Mouse (Mus musculus): ENCODE data around the gene Xrn2. TPM values are rescaled to one million over a fixed set of nuclear protein-coding genes. Genes with fewer than 3 reads are reported as not detected.
A peak's percentile ranks its signal among the peaks of the same experiment; 100 is the strongest.
"Not testable (repeated sequence)": the region's sequence is repeated elsewhere in the genome, so short reads cannot be mapped to it uniquely, and the experiment has no call there.

The Xrn2 gene
- polyA plus RNA-seq, 1 experiment from 2014 or later, result 70.3 TPM

DNA sequence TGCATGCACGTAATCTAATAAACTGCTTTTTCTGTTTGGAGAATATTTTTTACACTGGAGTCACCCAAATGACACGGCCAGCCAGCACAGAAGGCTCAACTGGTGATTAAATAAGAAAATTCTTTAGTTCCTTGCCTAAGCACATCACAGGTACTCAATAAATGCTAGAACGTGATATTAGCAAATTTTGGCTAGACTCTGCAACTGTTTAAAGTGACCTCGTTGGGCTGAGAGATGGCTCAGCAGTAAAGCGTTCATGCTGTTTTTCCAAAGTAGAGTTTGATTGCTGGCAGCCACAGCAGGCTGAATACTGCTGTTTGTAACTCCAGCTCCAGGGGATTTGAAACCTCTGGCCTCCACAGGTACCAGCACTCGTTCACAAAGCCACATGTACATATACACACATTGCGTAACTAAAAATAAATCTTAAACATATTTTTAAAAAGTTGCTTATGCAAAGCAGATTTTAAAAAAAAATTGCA lies 614 bp upstream of the Xrn2 start:
- H3K4me2 ChIP-seq (ENCODE audit: low read length), result peak overlapping the region; percentile 61
- DNase-seq (ENCODE audit: low spot score) (no peak), ATAC-seq (replicated peaks; ENCODE audit: low FRiP score, low read depth) (no peak)
- 27% methylated on average over 7 of the region's 7 CpGs for WGBS
- H3K36me3 ChIP-seq (ENCODE audit: insufficient read depth, low read length), result no peaks in the 10 kb centered on the region
- peaks cover 8% of the 10 kb centered on the region; the same call in 1 of the 2 replicates for H3K4me1 ChIP-seq (replicated peaks; ENCODE audit: insufficient read depth, low read length)
- TF ChIP-seq CTCF (IDR thresholded peaks at IDR 0.05; ENCODE audit: low read depth), result no peak
- H3K27me3 ChIP-seq (ENCODE audit: insufficient read depth, low read length), result no peaks in the 10 kb centered on the region
- no peaks in the 10 kb centered on the region for H3K9me3 ChIP-seq (replicated peaks; ENCODE audit: low read length)
- H3K9ac ChIP-seq (ENCODE audit: low read depth, low read length), result peak overlapping the region; percentile 83
- peak overlapping the region; percentile 97 for H3K27ac ChIP-seq
- peak overlapping the region; percentile 86 for H3K4me3 ChIP-seq (replicated peaks; ENCODE audit: low read depth, low read length)

DNA sequence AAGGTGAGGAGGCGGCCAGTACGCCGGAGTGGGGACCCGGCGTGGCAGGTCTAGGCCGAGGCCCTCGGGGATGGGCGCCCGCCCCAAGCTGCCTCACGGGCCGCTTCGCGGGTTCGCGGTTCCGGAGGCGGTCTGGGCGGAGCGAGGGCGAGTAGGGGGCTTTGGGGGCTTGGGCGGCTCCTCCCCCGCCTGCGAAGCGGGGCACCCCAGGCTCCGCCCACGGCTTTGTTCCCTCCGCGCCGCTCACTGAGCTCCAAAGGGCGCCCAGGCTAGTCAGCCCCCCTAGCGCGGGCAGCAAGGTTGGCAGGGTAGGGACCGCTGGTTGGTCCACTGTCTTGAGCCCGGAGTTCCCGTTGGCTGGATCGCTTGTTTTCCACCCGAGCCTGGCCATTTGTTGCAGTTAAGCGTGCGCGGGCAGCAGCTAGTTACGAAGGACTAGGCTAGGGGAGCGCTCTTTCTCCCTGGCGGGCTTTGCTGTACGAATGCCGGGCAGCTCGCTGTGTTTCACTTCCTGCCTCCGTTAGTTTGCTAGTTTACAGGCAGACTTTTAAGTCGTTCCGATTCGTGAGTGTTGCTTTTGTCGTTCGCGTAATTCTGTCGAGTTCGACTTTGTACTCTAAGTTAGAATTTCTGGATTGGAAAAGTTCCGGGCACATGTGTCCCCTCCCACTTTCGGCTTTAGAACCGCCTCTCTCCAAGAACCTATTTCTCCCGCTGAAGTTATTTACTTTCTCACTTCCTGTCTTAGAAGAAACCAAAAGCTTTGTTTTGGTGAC lies 586 bp downstream of the Xrn2 start:
- Histone ChIP-seq H3K9ac (ENCODE audit: low read depth, low read length) (peak overlapping the region; percentile 83), H3K9me3 (replicated peaks; ENCODE audit: low read length) (no peaks in the 10 kb centered on the region), H3K27ac (peak overlapping the region; percentile 97), H3K36me3 (ENCODE audit: insufficient read depth, low read length) (no peaks in the 10 kb centered on the region), H3K4me1 (replicated peaks; ENCODE audit: insufficient read depth, low read length) (peaks cover 8% of the 10 kb centered on the region; the same call in 1 of the 2 replicates), H3K4me2 (ENCODE audit: low read length) (peak overlapping the region; percentile 61), H3K27me3 (ENCODE audit: insufficient read depth, low read length) (no peaks in the 10 kb centered on the region), H3K4me3 (replicated peaks; ENCODE audit: low read depth, low read length) (peak overlapping the region; percentile 86)
- DNase-seq (ENCODE audit: low spot score) (peak; percentile 93), ATAC-seq (replicated peaks; ENCODE audit: low FRiP score, low read depth) (peak; percentile 95)
- no peak for TF ChIP-seq CTCF (IDR thresholded peaks at IDR 0.05; ENCODE audit: low read depth)
- WGBS, result under 1% methylated on average over 55 of the region's 59 CpGs

DNA sequence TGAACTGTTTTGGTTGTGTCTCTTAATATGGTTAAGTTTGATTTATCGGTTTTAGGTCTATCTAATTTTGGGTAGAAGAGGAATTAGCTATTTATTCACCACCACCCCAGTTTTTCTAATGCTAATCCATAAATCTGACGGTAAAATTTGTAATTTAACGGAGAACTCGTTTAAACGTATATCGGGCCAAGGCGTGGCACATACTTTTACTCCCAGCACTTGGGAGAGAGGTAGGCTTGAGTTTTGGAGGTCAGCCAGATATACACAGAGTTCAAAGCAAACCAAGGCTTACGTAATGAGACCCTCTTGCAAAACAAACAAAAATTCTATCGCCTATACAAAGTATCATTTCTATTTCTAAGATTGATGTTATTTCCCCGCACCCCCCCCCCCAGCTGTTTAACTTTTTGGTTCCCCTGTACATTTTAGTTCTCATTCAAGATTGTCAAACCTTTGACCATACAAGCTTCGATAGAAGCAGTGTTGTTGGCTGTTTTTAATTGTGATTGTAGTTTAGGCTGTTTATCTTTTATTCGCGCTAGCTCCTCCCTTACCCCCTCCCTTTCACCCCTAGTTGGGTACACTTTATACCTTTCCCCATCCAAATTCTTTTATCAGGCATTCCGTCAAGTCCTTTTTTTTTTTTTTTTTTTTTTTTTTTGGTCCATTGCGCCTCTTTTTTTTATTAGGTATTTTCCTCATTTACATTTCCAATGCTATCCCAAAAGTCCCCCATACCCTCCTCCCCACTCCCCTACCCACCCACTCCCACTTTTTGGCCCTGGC lies 1.5 kb downstream of the Xrn2 start:
- H3K36me3 ChIP-seq (ENCODE audit: insufficient read depth, low read length), result no peaks in the 10 kb centered on the region
- peak overlapping the region; percentile 86 for H3K4me3 ChIP-seq (replicated peaks; ENCODE audit: low read depth, low read length)
- H3K4me2 ChIP-seq (ENCODE audit: low read length), result peak overlapping the region; percentile 61
- no peaks in the 10 kb centered on the region for H3K9me3 ChIP-seq (replicated peaks; ENCODE audit: low read length)
- peak overlapping the region; percentile 97 for H3K27ac ChIP-seq
- DNase-seq (ENCODE audit: low spot score), result no peak
- H3K4me1 ChIP-seq (replicated peaks; ENCODE audit: insufficient read depth, low read length), result peaks cover 11% of the 10 kb centered on the region; the same call in 1 of the 2 replicates
- TF ChIP-seq CTCF (IDR thresholded peaks at IDR 0.05; ENCODE audit: low read depth), result no peak
- no peak for ATAC-seq (replicated peaks; ENCODE audit: low FRiP score, low read depth)
- WGBS, result 14% methylated on average over 15 of the region's 15 CpGs
- peak overlapping the region; percentile 83 for H3K9ac ChIP-seq (ENCODE audit: low read depth, low read length)
- no peaks in the 10 kb centered on the region for H3K27me3 ChIP-seq (ENCODE audit: insufficient read depth, low read length)

DNA sequence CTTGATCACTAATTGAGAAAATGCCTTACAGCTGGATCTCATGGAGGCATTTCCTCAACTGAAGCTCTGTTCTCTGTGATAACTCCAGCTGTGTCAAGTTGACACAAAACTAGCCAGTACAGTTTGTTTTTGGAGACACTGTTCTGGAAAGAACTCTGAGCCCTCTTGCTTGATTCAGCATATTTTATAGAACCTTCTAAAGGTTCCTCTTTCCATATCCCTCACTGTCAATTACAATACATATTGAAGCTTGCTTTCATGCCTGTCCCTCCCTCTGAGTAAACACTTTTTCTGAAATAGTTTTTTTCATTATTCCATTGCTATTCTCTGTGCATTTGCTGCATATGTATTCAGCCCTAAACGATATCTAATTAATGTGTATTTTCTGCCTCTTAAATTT lies 9.2 kb downstream of the Xrn2 start:
- not testable (repeated sequence) for H3K4me2 ChIP-seq (ENCODE audit: low read length); ATAC-seq (replicated peaks; ENCODE audit: low FRiP score, low read depth); H3K27ac ChIP-seq; DNase-seq (ENCODE audit: low spot score); H3K9me3 ChIP-seq (replicated peaks; ENCODE audit: low read length); H3K27me3 ChIP-seq (ENCODE audit: insufficient read depth, low read length); H3K4me1 ChIP-seq (replicated peaks; ENCODE audit: insufficient read depth, low read length); H3K9ac ChIP-seq (ENCODE audit: low read depth, low read length); H3K4me3 ChIP-seq (replicated peaks; ENCODE audit: low read depth, low read length); H3K36me3 ChIP-seq (ENCODE audit: insufficient read depth, low read length)
- WGBS, result 97% methylated on average over 1 of the region's 1 CpGs

DNA sequence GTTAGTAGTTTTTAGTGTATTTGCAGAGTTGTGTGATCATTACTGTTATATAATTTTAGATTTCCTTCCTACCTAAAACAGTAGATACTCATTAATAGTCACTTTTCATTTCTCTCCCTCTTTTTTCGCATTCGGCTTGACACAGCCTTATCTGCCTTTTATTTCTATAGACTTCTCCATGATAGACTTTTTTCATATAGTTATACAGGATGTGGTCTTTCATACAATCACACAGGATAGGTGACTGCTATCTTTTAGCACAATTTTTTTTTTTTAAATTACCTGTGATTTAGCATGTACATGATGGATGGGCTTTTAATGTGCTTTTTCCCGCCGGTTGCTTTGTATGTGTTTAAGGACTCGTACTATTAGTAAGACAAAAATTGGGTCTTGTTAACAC lies 10.3 kb downstream of the Xrn2 start:
- H3K4me2 ChIP-seq (ENCODE audit: low read length), result no peak overlapping the region
- no peaks in the 10 kb centered on the region for H3K27me3 ChIP-seq (ENCODE audit: insufficient read depth, low read length)
- H3K27ac ChIP-seq, result no peak overlapping the region
- H3K4me1 ChIP-seq (replicated peaks; ENCODE audit: insufficient read depth, low read length), result 0 out of 2 replicates have a peak, but pooled peaks cover 3% of the 10 kb centered on the region
- H3K4me3 ChIP-seq (replicated peaks; ENCODE audit: low read depth, low read length), result no peak overlapping the region
- H3K9me3 ChIP-seq (replicated peaks; ENCODE audit: low read length), result no peaks in the 10 kb centered on the region
- 0 out of 2 replicates have a peak, but pooled peaks cover 2% of the 10 kb centered on the region for H3K36me3 ChIP-seq (ENCODE audit: insufficient read depth, low read length)
- DNase-seq (ENCODE audit: low spot score), result no peak
- no peak for TF ChIP-seq CTCF (IDR thresholded peaks at IDR 0.05; ENCODE audit: low read depth)
- whole genome bisulfite sequencing, result 90% methylated on average over 5 of the region's 5 CpGs
- no peak overlapping the region for H3K9ac ChIP-seq (ENCODE audit: low read depth, low read length)
- no peak for ATAC-seq (replicated peaks; ENCODE audit: low FRiP score, low read depth)

DNA sequence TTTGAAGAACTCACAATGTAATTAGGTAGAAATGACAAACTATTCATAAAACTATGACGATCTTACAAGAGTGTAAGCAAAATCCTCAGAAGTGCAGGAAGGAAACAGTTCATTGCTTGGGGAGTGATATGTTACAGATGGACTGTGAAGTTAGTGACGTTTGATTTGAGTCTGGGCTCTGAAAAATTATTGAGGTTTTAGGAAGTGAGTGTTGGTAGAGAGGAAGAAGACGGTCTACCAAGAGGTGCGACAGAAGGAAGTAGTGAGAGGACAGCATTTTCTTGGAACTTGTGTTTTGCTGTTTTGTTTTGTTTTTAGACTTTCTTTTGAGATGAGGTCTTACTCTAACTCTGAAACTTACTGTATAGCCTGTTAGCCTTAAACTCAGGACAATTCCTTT lies 10.8 kb downstream of the Xrn2 start:
- 0 out of 2 replicates have a peak, but pooled peaks cover 3% of the 10 kb centered on the region for H3K36me3 ChIP-seq (ENCODE audit: insufficient read depth, low read length)
- 0 out of 2 replicates have a peak, but pooled peaks cover 2% of the 10 kb centered on the region for H3K4me1 ChIP-seq (replicated peaks; ENCODE audit: insufficient read depth, low read length)
- no peak for TF ChIP-seq CTCF (IDR thresholded peaks at IDR 0.05; ENCODE audit: low read depth)
- H3K4me3 ChIP-seq (replicated peaks; ENCODE audit: low read depth, low read length), result no peak overlapping the region
- no peak overlapping the region for H3K27ac ChIP-seq
- no peak overlapping the region for H3K9ac ChIP-seq (ENCODE audit: low read depth, low read length)
- no peak for ATAC-seq (replicated peaks; ENCODE audit: low FRiP score, low read depth)
- DNase-seq (ENCODE audit: low spot score), result no peak
- no peaks in the 10 kb centered on the region for H3K9me3 ChIP-seq (replicated peaks; ENCODE audit: low read length)
- H3K4me2 ChIP-seq (ENCODE audit: low read length), result no peak overlapping the region
- H3K27me3 ChIP-seq (ENCODE audit: insufficient read depth, low read length), result no peaks in the 10 kb centered on the region
- 78% methylated on average over 4 of the region's 4 CpGs for WGBS

All from kidney, postnatal 0 days (tissue).